Mouse (Mus musculus): ENCODE measurements around the gene Plekho1. TPM values are rescaled to one million over a fixed set of nuclear protein-coding genes. Genes with fewer than 3 reads are reported as not detected.
"Not testable (repeated sequence)": the region's sequence is repeated elsewhere in the genome, so short reads cannot be mapped to it uniquely, and the experiment has no call there.

The Plekho1 gene
- polyA plus RNA-seq, 1 experiment = 103 TPM

- H3ac ChIP-seq (ENCODE audit: control insufficient read depth, insufficient read length, low read depth) = no peak overlapping the region
- no peaks in the 10 kb centered on the region for H3K79me3 ChIP-seq (ENCODE audit: low read depth)
- no peaks in the 10 kb centered on the region for H3K27me3 ChIP-seq (ENCODE audit: control insufficient read depth, insufficient read depth, insufficient read length)
- no peak for TF ChIP-seq MAX (IDR thresholded peaks at IDR 0.05)
- TF ChIP-seq FOSL1 (IDR thresholded peaks at IDR 0.05; ENCODE audit: insufficient read depth, low read length, poor library complexity, severe bottlenecking) = no peak
- TF ChIP-seq USF1 (IDR thresholded peaks at IDR 0.05; ENCODE audit: low read depth) = no peak
- TF ChIP-seq MYOD1 (IDR thresholded peaks at IDR 0.05; ENCODE audit: control insufficient read depth, insufficient read length, low read depth) = no peak
- TF ChIP-seq CTCF (IDR thresholded peaks at IDR 0.05; ENCODE audit: control insufficient read depth, insufficient read depth, insufficient read length) = no peak
- TF ChIP-seq MYOG (IDR thresholded peaks at IDR 0.05; ENCODE audit: control insufficient read depth, extremely low read depth, insufficient read length) = no peak
- no peak for TF ChIP-seq CEBPB (IDR thresholded peaks at IDR 0.05; ENCODE audit: low read depth)
- H3K79me2 ChIP-seq (ENCODE audit: control insufficient read depth, insufficient read depth) = no peaks in the 10 kb centered on the region
- no peak overlapping the region for H3K4me3 ChIP-seq (ENCODE audit: insufficient read depth, poor library complexity, severe bottlenecking)
- H3K36me3 ChIP-seq (ENCODE audit: control insufficient read depth, insufficient read depth) = no peaks in the 10 kb centered on the region
Observed at GRCm38 (mm10) chr3:95972251-95972872, 23.4 kb downstream of the Plekho1 start.

- not testable (repeated sequence) for H3K79me3 ChIP-seq (ENCODE audit: low read depth); H3K27me3 ChIP-seq (ENCODE audit: control insufficient read depth, insufficient read depth, insufficient read length); H3K4me3 ChIP-seq (ENCODE audit: insufficient read depth, poor library complexity, severe bottlenecking); H3K36me3 ChIP-seq (ENCODE audit: control insufficient read depth, insufficient read depth); H3ac ChIP-seq (ENCODE audit: control insufficient read depth, insufficient read length, low read depth); H3K79me2 ChIP-seq (ENCODE audit: control insufficient read depth, insufficient read depth)
Observed at GRCm38 (mm10) chr3:95970661-95971060, 25.1 kb downstream of the Plekho1 start.

GRCm38 (mm10) chr3:95969277-95969676 is 26.5 kb downstream of the Plekho1 start:
- TF ChIP-seq MYOD1 (IDR thresholded peaks at IDR 0.05; ENCODE audit: control insufficient read depth, insufficient read length, low read depth) (no peak), MYOG (IDR thresholded peaks at IDR 0.05; ENCODE audit: control insufficient read depth, extremely low read depth, insufficient read length) (no peak), FOSL1 (IDR thresholded peaks at IDR 0.05; ENCODE audit: insufficient read depth, low read length, poor library complexity, severe bottlenecking) (no peak), CTCF (IDR thresholded peaks at IDR 0.05; ENCODE audit: control insufficient read depth, insufficient read depth, insufficient read length) (no peak), MAX (IDR thresholded peaks at IDR 0.05) (no peak), USF1 (IDR thresholded peaks at IDR 0.05; ENCODE audit: low read depth) (no peak), CEBPB (IDR thresholded peaks at IDR 0.05; ENCODE audit: low read depth) (no peak)
- no peaks in the 10 kb centered on the region for H3K79me2 ChIP-seq (ENCODE audit: control insufficient read depth, insufficient read depth)
- H3K79me3 ChIP-seq (ENCODE audit: low read depth) = no peaks in the 10 kb centered on the region
- no peak overlapping the region for H3K4me3 ChIP-seq (ENCODE audit: insufficient read depth, poor library complexity, severe bottlenecking)
- H3ac ChIP-seq (ENCODE audit: control insufficient read depth, insufficient read length, low read depth) = no peak overlapping the region
- H3K36me3 ChIP-seq (ENCODE audit: control insufficient read depth, insufficient read depth) = no peaks in the 10 kb centered on the region
- no peaks in the 10 kb centered on the region for H3K27me3 ChIP-seq (ENCODE audit: control insufficient read depth, insufficient read depth, insufficient read length)

GRCm38 (mm10) chr3:95965518-95966451 is 30.0 kb downstream of the Plekho1 start:
- no peak for TF ChIP-seq MAX (IDR thresholded peaks at IDR 0.05)
- TF ChIP-seq USF1 (IDR thresholded peaks at IDR 0.05; ENCODE audit: low read depth) = no peak
- TF ChIP-seq CTCF (IDR thresholded peaks at IDR 0.05; ENCODE audit: control insufficient read depth, insufficient read depth, insufficient read length) = no peak
- no peak for TF ChIP-seq FOSL1 (IDR thresholded peaks at IDR 0.05; ENCODE audit: insufficient read depth, low read length, poor library complexity, severe bottlenecking)
- no peak for TF ChIP-seq MYOD1 (IDR thresholded peaks at IDR 0.05; ENCODE audit: control insufficient read depth, insufficient read length, low read depth)
- TF ChIP-seq CEBPB (IDR thresholded peaks at IDR 0.05; ENCODE audit: low read depth) = no peak
- TF ChIP-seq MYOG (IDR thresholded peaks at IDR 0.05; ENCODE audit: control insufficient read depth, extremely low read depth, insufficient read length) = no peak
- H3K27me3 ChIP-seq (ENCODE audit: control insufficient read depth, insufficient read depth, insufficient read length) = no peaks in the 10 kb centered on the region
- no peaks in the 10 kb centered on the region for H3K36me3 ChIP-seq (ENCODE audit: control insufficient read depth, insufficient read depth)
- peak overlapping the region; percentile 40 for H3ac ChIP-seq (ENCODE audit: control insufficient read depth, insufficient read length, low read depth)
- no peaks in the 10 kb centered on the region for H3K79me3 ChIP-seq (ENCODE audit: low read depth)
- no peaks in the 10 kb centered on the region for H3K79me2 ChIP-seq (ENCODE audit: control insufficient read depth, insufficient read depth)
- H3K4me3 ChIP-seq (ENCODE audit: insufficient read depth, poor library complexity, severe bottlenecking) = no peak overlapping the region

- Histone ChIP-seq H3K79me3 (ENCODE audit: low read depth) (no peaks in the 10 kb centered on the region), H3K79me2 (ENCODE audit: control insufficient read depth, insufficient read depth) (no peaks in the 10 kb centered on the region), H3K27me3 (ENCODE audit: control insufficient read depth, insufficient read depth, insufficient read length) (no peaks in the 10 kb centered on the region), H3ac (ENCODE audit: control insufficient read depth, insufficient read length, low read depth) (no peak overlapping the region), H3K36me3 (ENCODE audit: control insufficient read depth, insufficient read depth) (no peaks in the 10 kb centered on the region), H3K4me3 (ENCODE audit: insufficient read depth, poor library complexity, severe bottlenecking) (no peak overlapping the region)
- TF ChIP-seq CTCF (IDR thresholded peaks at IDR 0.05; ENCODE audit: control insufficient read depth, insufficient read depth, insufficient read length) (peak; percentile 9), CEBPB (IDR thresholded peaks at IDR 0.05; ENCODE audit: low read depth) (no peak), FOSL1 (IDR thresholded peaks at IDR 0.05; ENCODE audit: insufficient read depth, low read length, poor library complexity, severe bottlenecking) (no peak)
Observed at GRCm38 (mm10) chr3:95963681-95964080, 32.1 kb downstream of the Plekho1 start.

GRCm38 (mm10) chr3:95963230-95963629 is 32.6 kb downstream of the Plekho1 start:
- Histone ChIP-seq H3K4me3 (ENCODE audit: insufficient read depth, poor library complexity, severe bottlenecking) (no peak overlapping the region), H3ac (ENCODE audit: control insufficient read depth, insufficient read length, low read depth) (no peak overlapping the region), H3K79me3 (ENCODE audit: low read depth) (no peaks in the 10 kb centered on the region), H3K79me2 (ENCODE audit: control insufficient read depth, insufficient read depth) (no peaks in the 10 kb centered on the region), H3K27me3 (ENCODE audit: control insufficient read depth, insufficient read depth, insufficient read length) (no peaks in the 10 kb centered on the region), H3K36me3 (ENCODE audit: control insufficient read depth, insufficient read depth) (no peaks in the 10 kb centered on the region)
- TF ChIP-seq FOSL1 (IDR thresholded peaks at IDR 0.05; ENCODE audit: insufficient read depth, low read length, poor library complexity, severe bottlenecking) (no peak), CTCF (IDR thresholded peaks at IDR 0.05; ENCODE audit: control insufficient read depth, insufficient read depth, insufficient read length) (no peak), CEBPB (IDR thresholded peaks at IDR 0.05; ENCODE audit: low read depth) (no peak), MYOD1 (IDR thresholded peaks at IDR 0.05; ENCODE audit: control insufficient read depth, insufficient read length, low read depth) (no peak), MAX (IDR thresholded peaks at IDR 0.05) (no peak), MYOG (IDR thresholded peaks at IDR 0.05; ENCODE audit: control insufficient read depth, extremely low read depth, insufficient read length) (no peak), USF1 (IDR thresholded peaks at IDR 0.05; ENCODE audit: low read depth) (no peak)

GRCm38 (mm10) chr3:95962182-95962581 is 33.6 kb downstream of the Plekho1 start:
- H3ac ChIP-seq (ENCODE audit: control insufficient read depth, insufficient read length, low read depth); H3K79me2 ChIP-seq (ENCODE audit: control insufficient read depth, insufficient read depth); H3K79me3 ChIP-seq (ENCODE audit: low read depth); H3K27me3 ChIP-seq (ENCODE audit: control insufficient read depth, insufficient read depth, insufficient read length); H3K4me3 ChIP-seq (ENCODE audit: insufficient read depth, poor library complexity, severe bottlenecking); H3K36me3 ChIP-seq (ENCODE audit: control insufficient read depth, insufficient read depth): not testable (repeated sequence)

Data from C2C12 (cell line).